Mouse (Mus musculus) heart, adult 8-10 months (tissue): ENCODE results near the gene Nfyb. TPM values are rescaled to one million over a fixed set of nuclear protein-coding genes. Genes with fewer than 3 reads are reported as not detected.

ENCODE experiments used
- DNase-seq: peaks from one replicate; pipeline ENCODE4 v3.0.0; 2022; ENCODE audit warnings: low spot score
- total RNA-seq, 4 experiments: library from RNA; stranded (reverse); gene quantifications; 2 replicates each; pipeline ENCODE4 v1.2.4; 2022

Gene Nfyb
- 10 to 100 TPM; 13.0 to 16.0 (median 14.5) TPM for total RNA-seq

DNA sequence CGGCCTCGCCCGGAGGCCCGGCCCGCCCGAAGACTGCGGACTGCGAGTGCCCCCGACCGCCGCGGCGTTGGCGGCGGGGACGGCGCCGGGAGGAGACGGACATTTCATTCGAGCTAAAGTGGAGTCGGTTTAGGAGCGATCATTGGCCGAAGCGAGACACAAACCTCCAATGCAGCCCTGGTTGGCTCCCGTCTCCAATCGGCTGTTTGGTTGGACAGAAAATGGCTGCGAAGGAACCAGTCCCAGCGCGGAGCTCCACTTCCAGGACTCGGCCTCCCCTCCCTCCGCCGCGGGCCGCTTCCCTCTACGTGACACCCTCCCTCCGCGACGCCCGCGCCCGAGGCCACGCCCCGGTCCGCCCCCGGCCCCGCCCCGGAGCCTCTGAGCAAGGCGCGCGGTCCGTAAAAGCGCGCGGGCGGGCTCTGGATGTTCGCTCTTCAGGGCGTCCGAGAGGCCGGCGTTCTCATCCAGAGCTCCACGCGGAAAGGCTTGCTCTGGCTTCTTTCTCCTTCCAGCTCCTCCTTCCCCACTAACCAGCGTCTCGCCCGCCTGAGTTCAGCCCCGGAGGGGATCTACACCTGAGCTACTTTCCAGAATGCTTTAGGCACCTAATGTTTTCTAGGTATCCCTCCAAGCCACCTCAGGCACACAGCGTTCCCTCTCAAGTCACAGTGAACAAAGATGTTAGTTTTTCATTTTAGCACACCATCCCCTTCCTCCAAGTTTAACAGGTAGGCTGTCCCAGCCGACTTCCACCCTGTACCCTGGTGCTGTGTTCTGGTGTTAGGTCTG is at the start of gene Nfyb:
Nfyb (minus strand) TSS at position 305 of the 792 bp plus-strand sequence.
- peak; percentile 95 for DNase-seq

DNA sequence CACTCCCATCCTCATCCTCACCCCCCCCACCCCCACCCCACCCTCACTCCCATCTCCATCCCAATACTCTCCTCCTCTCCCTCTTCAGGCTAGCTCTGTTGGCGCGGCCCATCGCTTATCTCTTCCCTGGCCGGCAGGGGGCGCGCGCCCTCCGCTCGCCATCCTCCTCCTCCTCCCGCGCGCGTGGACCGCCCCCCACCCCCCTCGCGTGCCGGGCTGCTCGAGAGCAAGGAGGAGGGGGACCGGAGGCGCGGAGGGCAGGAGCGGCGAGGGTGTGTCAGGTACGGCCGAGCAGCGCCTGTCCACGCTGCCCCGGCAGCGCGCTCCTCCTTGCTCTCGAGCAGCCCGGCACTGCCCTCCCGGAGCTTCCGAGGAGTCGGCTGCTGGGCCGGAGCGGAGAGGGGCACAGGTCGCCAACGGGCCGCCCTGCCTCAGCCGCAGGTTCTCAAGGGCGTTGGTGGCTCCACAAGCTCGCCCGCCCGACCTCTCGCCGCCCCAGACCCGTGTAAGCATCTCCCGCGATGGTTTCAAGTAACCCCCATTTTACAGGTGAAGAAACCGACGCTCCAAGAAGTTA is 48.0 kb upstream of the Nfyb start:
- DNase-seq = peak; percentile 36

DNA sequence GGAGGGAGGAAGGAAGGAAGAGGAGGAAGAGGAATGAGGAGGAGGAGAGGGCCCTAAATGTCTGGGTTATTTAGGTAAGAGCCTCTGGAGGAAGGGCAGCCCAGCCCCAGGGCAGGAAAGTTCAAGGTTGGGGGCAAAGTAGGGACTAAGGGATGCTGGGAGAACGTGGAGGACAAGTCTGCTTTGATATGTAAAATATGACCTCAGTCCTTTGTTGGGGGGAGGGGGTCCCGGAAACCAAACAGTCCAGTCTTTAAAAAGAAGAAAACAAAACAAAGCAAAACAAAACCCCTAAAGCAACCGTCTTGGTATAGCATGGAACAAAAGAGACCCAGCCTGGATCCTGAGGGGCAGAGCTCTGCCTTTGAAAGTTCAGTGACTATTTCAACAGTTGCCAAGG is 45.4 kb upstream of the Nfyb start:
- no peak for DNase-seq

GRCm38 (mm10) chr10:82808891-82809290 is 44.9 kb upstream of the Nfyb start:
- DNase-seq = no peak

DNA sequence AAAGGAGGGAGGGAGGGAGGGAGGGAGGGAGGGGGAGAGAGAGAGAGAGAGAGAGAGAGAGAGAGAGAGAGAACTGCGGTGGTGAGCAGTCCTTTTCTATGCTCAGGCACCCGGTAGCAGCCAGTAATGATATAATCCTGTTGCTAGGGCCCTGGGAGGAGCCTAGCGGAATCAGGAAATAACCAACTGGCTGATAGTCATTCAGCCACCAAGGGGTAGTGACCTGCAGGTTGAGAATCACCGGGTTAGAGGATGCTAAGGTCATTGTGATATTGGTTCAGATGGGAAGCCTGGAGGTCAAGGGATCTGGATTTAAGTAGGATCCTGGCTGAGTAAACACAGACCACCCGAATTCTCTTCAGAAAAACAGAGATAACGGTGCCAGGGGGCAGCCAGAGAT is 44.2 kb upstream of the Nfyb start:
- no peak for DNase-seq

GRCm38 (mm10) chr10:82807238-82807637 is 43.3 kb upstream of the Nfyb start:
- DNase-seq = peak; percentile 31

- no peak for DNase-seq
Observed at GRCm38 (mm10) chr10:82806414-82806813, 42.5 kb upstream of the Nfyb start.

GRCm38 (mm10) chr10:82805111-82805510 is 41.2 kb upstream of the Nfyb start:
- no peak for DNase-seq

DNA sequence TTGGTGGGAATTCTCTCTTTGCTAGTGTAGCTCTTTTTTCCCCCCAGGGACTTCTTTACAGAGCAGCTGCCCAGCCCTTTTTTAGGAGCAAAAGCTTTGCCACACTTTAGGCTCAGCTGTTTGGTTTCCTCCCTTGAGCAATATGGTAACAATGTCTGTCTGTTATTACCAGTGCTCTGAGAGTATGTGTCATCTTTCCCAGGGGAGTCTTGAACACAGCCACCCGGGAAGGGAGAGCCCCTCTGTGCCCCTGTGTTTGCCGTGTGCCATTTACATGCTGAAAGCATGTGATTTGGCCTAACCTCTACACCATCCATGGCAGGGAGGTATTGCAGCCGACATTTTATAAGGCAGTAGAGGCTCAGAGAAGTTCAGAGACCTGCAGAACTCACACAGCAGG is 40.5 kb upstream of the Nfyb start:
- no peak for DNase-seq

- no peak for DNase-seq
Observed at GRCm38 (mm10) chr10:82800094-82800493, 36.1 kb upstream of the Nfyb start.

DNA sequence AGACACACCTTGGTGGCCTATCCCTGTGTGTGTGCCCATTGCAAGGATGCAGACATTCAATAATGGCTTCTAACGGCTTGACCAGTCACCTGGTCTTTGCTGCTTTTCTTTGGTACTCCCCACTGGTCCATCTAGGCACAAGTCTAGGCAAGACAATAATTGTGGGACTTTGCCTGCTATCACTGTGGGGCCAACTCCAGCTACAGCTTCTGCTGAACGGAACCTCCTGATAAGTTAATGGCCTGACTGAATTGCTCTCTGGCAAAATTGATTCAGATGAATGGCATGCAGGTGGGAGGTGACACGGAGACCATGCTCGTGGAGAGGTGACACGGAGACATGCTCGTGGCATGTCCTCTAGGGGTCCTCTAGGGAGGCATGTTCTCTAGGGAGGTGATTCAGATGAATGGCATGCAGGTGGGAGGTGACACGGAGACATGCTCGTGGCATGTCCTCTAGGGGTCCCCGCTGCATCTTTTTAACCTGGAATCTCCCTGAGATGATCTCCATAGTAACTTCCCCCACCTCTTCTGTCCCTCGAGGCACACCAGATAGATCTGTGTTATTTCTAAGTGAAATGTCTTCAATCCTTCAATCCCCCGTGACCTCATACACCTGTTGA is 34.5 kb upstream of the Nfyb start:
- DNase-seq = no peak

DNA sequence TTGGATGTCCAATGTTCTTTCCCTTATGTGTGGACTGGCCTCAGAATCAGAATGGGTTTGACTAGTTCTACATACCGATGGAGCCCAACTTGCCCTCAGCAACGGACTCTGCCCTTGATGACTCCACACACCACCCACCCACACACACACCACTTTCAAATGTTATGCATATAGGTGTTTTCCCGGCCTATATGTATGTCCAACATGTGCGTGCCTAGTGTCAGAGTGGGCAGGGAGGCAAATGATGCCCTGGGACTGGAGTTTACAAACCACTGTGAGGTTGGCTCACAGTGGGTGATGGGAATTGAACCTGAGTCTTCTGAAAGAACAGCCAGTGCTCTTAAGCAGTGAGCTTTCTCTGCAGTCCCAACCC is 33.2 kb upstream of the Nfyb start:
- DNase-seq = no peak

GRCm38 (mm10) chr10:82796471-82797118 is 32.7 kb upstream of the Nfyb start:
- no peak for DNase-seq

DNA sequence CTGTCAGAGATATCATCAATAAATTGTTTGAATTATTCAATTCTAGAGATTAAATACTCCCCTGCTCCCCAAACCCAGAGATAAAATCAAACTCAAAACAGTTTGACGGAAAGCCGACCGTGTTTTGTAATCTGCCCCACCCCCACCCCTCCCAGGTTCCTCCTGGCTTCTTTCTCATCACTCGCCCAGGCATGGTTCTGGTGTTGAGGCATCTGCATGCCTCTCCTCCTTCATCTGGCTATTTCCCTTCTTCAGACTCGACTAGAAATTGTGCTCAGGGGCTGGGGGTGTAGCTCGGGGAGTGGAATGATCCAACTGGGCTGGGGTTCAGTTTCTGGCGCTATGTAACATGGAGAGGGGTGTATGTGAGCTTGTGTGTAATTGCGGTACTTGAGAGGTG is 31.8 kb upstream of the Nfyb start:
- DNase-seq = no peak

GRCm38 (mm10) chr10:82795071-82795731 is 31.3 kb upstream of the Nfyb start:
- peak; percentile 48 for DNase-seq

GRCm38 (mm10) chr10:82792311-82792710 is 28.4 kb upstream of the Nfyb start:
- no peak for DNase-seq

GRCm38 (mm10) chr10:82791713-82792112 is 27.8 kb upstream of the Nfyb start:
- DNase-seq = no peak

GRCm38 (mm10) chr10:82790504-82790903 is 26.6 kb upstream of the Nfyb start:
- no peak for DNase-seq

- DNase-seq = no peak
Observed at GRCm38 (mm10) chr10:82789181-82789580, 25.2 kb upstream of the Nfyb start.

DNA sequence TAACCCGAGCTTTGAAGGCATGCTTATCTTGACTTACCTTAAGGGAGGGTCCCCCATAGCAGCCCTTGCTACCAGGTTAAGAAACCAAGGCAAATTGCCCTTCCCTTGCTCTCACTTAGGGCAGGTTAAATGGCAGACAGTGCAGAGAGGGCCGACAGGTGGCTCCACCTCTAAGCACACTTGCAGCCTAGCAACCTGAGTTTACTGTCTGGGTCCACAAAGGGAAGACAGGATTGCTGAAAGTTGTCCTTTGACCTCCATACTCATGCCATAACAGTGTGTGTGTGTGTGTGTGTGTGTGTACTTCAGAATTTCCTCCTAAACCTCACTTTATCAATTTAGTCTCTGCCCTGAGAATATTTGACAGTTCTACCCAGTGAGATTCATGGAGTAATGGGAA is 18.5 kb upstream of the Nfyb start:
- no peak for DNase-seq

- DNase-seq = no peak
Observed at GRCm38 (mm10) chr10:82780816-82781215, 16.9 kb upstream of the Nfyb start.

DNA sequence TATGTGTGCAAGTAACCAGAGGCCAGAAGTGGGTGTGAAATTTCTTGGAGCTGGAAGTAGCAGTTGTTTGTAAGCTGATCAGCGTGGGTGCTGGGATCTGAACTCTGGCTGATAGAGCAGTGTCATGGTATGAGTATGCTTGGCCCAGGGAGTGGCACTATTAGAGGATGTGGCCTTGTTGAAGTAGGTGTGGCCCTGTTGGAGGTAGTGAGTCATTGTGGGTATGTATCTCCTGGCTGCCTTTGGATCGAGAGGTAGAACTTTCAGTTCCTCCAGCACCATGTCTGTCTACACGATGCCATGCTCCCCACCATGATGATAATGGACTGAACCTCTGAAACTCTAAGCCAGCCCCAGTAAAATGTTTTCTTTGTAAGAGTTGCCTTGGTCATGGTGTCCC is 16.4 kb upstream of the Nfyb start:
- no peak for DNase-seq
